Comparison of ENCODE assay signal across 9 mouse cellular contexts in genomic region chr2:32038661-32039081, GRCm38 (mm10). TPM values are rescaled to one million over a fixed set of nuclear protein-coding genes. Genes with fewer than 3 reads are reported as not detected.
DNase-seq lines count a peak whose midpoint lies in the region; ATAC-seq and TF ChIP-seq lines count a peak whose summit lies in the region.
"Had no signal": no experiment of that assay in that cellular context is flagged by ENCODE, and none has a peak within 500 bp of the region (broad histone marks: within the 10 kb centered on the region; RNA-seq: fewer than 3 reads in every experiment).

No protein-coding gene starts in this region.

- H3K27ac ChIP-seq in CH12.LX (ENCODE audit: insufficient read depth, low read depth): peak overlapping the region; percentile 9
- H3K27ac ChIP-seq in kidney, embryonic 15.5 days: no peak overlapping the region
- H3K27ac ChIP-seq: hindbrain, embryonic 15.5 days had no signal

- H3K79me2 ChIP-seq in CH12.LX (replicated peaks; ENCODE audit: control insufficient read depth, extremely low read depth, insufficient read depth, poor library complexity, severe bottlenecking): no peaks in the 10 kb centered on the region

- H3K9me3 ChIP-seq in CH12.LX (replicated peaks; ENCODE audit: low read length): no peaks in the 10 kb centered on the region
- no peaks in the 10 kb centered on the region for H3K9me3 ChIP-seq in kidney, embryonic 15.5 days (replicated peaks)
- H3K9me3 ChIP-seq: hindbrain, embryonic 15.5 days had no signal

- TF ChIP-seq CTCF in CH12.LX (conservative IDR thresholded peaks at IDR 0.05 in 1 of 2, IDR thresholded peaks at IDR 0.05 in 1 of 2; ENCODE audit: low read depth in 2 of 2, low read length in 2 of 2): no peak

- H3K4me3 ChIP-seq in CH12.LX (replicated peaks in 1 of 3; ENCODE audit: low read depth in 2 of 3, low read length in 2 of 3, poor library complexity in 1 of 3): no peak overlapping the region
- H3K4me3 ChIP-seq in kidney, embryonic 15.5 days (replicated peaks): no peak overlapping the region
- H3K4me3 ChIP-seq: hindbrain, embryonic 15.5 days had no signal

- 71% methylated on average over 8 of the region's 8 CpGs for WGBS in kidney, embryonic 15.5 days

- no peak for TF ChIP-seq POLR2A in CH12.LX (IDR thresholded peaks at IDR 0.05; ENCODE audit: low read depth, low read length)

- no peak overlapping the region for H3K4me2 ChIP-seq in CH12.LX (ENCODE audit: insufficient read depth, low read depth, poor library complexity, severe bottlenecking)
- no peak overlapping the region for H3K4me2 ChIP-seq in kidney, embryonic 15.5 days
- H3K4me2 ChIP-seq: hindbrain, embryonic 15.5 days had no signal

- TF ChIP-seq RAD21 in CH12.LX (IDR thresholded peaks at IDR 0.05; ENCODE audit: low read depth, low read length): no peak

- no peak overlapping the region for H3K9ac ChIP-seq in CH12.LX (ENCODE audit: insufficient read depth, low read depth)
- H3K9ac ChIP-seq in kidney, embryonic 15.5 days: no peak overlapping the region
- H3K9ac ChIP-seq: hindbrain, embryonic 15.5 days had no signal

- peaks cover 46 to 89% of the 10 kb centered on the region in 2 experiments for H3K36me3 ChIP-seq in CH12.LX (replicated peaks in 1 of 2; ENCODE audit: control insufficient read depth in 1 of 2, insufficient read depth in 1 of 2, low read length in 1 of 2)
- H3K36me3 ChIP-seq in kidney, embryonic 15.5 days: peaks cover 97% of the 10 kb centered on the region

- DNase-seq in adrenal gland, postnatal 36 days: peak; percentile 20 to 23
- no peak for DNase-seq in adrenal gland, adult 8-10 months
- DNase-seq in CH12.LX (ENCODE audit: extremely low read depth): no peak
- DNase-seq in frontal cortex, postnatal 36 days (ENCODE audit: low spot score in 2 of 2): peak; percentile 57 to 73
- peak; percentile 56 to 66 for DNase-seq in left cerebral cortex, adult 18-20 months (ENCODE audit: low spot score in 2 of 2)
- no peak for DNase-seq in embryo, embryonic 9.5 days (ENCODE audit: extremely low spot score)
- DNase-seq in spleen, adult 18-20 months: no peak

- no peaks in the 10 kb centered on the region for H3K27me3 ChIP-seq in CH12.LX (replicated peaks)
- H3K27me3 ChIP-seq in kidney, embryonic 15.5 days: no peaks in the 10 kb centered on the region
- H3K27me3 ChIP-seq: hindbrain, embryonic 15.5 days had no signal

- peaks cover 19 to 43% of the 10 kb centered on the region in 2 experiments for H3K4me1 ChIP-seq in CH12.LX (ENCODE audit: control insufficient read depth in 1 of 2, insufficient read depth in 2 of 2)
- no peaks in the 10 kb centered on the region for H3K4me1 ChIP-seq in kidney, embryonic 15.5 days
- H3K4me1 ChIP-seq: hindbrain, embryonic 15.5 days had no signal

- in situ Hi-C loops in CH12.LX (cut with MboI; ENCODE audit: low pct_ligation_motif_present, low pct_unique_long_range_greater_than_20kb, low sequenced_read_pairs): no loop called here

- TF ChIP-seq EP300 in CH12.LX (IDR thresholded peaks at IDR 0.05; ENCODE audit: low read length): peak; percentile 28; the same call in 1 of the 2 replicates

- no peak for ATAC-seq in kidney, embryonic 15.5 days (replicated peaks; ENCODE audit: low FRiP score)

- dilution Hi-C loops in CH12.LX (cut with MboI; ENCODE audit: extremely low pct_ligation_motif_present, extremely low pct_unique_long_range_greater_than_20kb, low sequenced_read_pairs): no loop called here

TF ChIP-seq in CH12.LX, 34 proteins besides CTCF, POLR2A, EP300 and RAD21:
- TF ChIP-seq MAX (IDR thresholded peaks at IDR 0.05; ENCODE audit: low read length) (0 out of 2 replicates have a peak, but pooled peaks have one; percentile 30), E2F4 (IDR thresholded peaks at IDR 0.05; ENCODE audit: insufficient replicate concordance, low read depth, low read length) (no peak), BHLHE40 (IDR thresholded peaks at IDR 0.05; ENCODE audit: low read depth, low read length) (peak; percentile 54), MEF2A (IDR thresholded peaks at IDR 0.05; ENCODE audit: borderline replicate concordance, low read depth, low read length) (peak; percentile 51; the same call in 1 of the 2 replicates), SIN3A (IDR thresholded peaks at IDR 0.05; ENCODE audit: low read length) (no peak), TCF12 (IDR thresholded peaks at IDR 0.05; ENCODE audit: low read depth, low read length) (0 out of 2 replicates have a peak, but pooled peaks have one; percentile 18), MAZ (IDR thresholded peaks at IDR 0.05; ENCODE audit: low read depth, low read length) (no peak), JUN (IDR thresholded peaks at IDR 0.05; ENCODE audit: insufficient read depth, low read depth, low read length) (no peak), NELFE (IDR thresholded peaks at IDR 0.05; ENCODE audit: low read depth, low read length) (0 out of 2 replicates have a peak, but pooled peaks have one; percentile 14), ETS1 (conservative IDR thresholded peaks at IDR 0.05; ENCODE audit: low read depth, low read length) (peak; percentile 38; the same call in 1 of the 2 replicates), MAFK (IDR thresholded peaks at IDR 0.05; ENCODE audit: insufficient replicate concordance, low read length) (peak; percentile 20; the same call in 1 of the 2 replicates)

RNA-seq across cellular contexts. Expression of gene Fam78a, which starts 46.0 kb away (rescaled TPM):
- 1 to 10 TPM in 1 of 2 experiments, under 1 TPM in 1; 0.89 to 4.2 TPM for total RNA-seq in adrenal gland, postnatal 36 days (2021)
- total RNA-seq in adrenal gland, adult 8-10 months (2022): 1 to 10 TPM in 3 of 4 experiments, under 1 TPM in 1; 0.59 to 3.9 (median 2.6) TPM
- total RNA-seq in CH12.LX (2012; rRNA removed) (0.21 and 0.47 TPM in 2 replicates), CH12.LX (2014; rRNA removed) (0.07 and 0.21 TPM in 2 replicates)
- 0.07 TPM in 1 of 2 replicates, not detected in the other for polyA plus RNA-seq in CH12.LX (2012; ENCODE audit: insufficient read length, low read depth)
- 1 to 10 TPM; 6.2 to 9.6 TPM for total RNA-seq in left cerebral cortex, adult 18-20 months (2021)
- polyA plus RNA-seq in kidney, embryonic 15.5 days (2015; fragmentation: Nextera tagmentation; extraction: Ambion mirVana): 1.6 and 2.3 TPM in 2 replicates

RNA-seq across cellular contexts. Expression of gene Plpp7, which starts 56.7 kb away (rescaled TPM):
- total RNA-seq in adrenal gland, postnatal 36 days (2021): 1 to 10 TPM; 3.5 to 5.3 TPM
- total RNA-seq in adrenal gland, adult 8-10 months (2022): 1 to 10 TPM; 5.5 to 9.0 (median 6.5) TPM
- 0.13 and 0.25 TPM in 2 replicates for total RNA-seq in CH12.LX (2012; rRNA removed)
- 0.19 TPM in 1 of 2 replicates, not detected in the other for total RNA-seq in CH12.LX (2014; rRNA removed)
- polyA plus RNA-seq in CH12.LX (2012; ENCODE audit: insufficient read length, low read depth): not detected in 2 replicates
- 10 to 100 TPM; 27.1 to 32.4 TPM for total RNA-seq in left cerebral cortex, adult 18-20 months (2021)
- 4.4 and 7.1 TPM in 2 replicates for polyA plus RNA-seq in kidney, embryonic 15.5 days (2015; fragmentation: Nextera tagmentation; extraction: Ambion mirVana)

Comparison
In these comparisons a context has a peak if more than half of its experiments do, and no peak if none do; other contexts are left out.
1. DNase-seq: peak in adrenal gland, postnatal 36 days (2 of 2), frontal cortex, postnatal 36 days (2 of 2) and left cerebral cortex, adult 18-20 months (2 of 2); none in adrenal gland, adult 8-10 months (single experiment), CH12.LX (single experiment), embryo, embryonic 9.5 days (single experiment) and spleen, adult 18-20 months (0 of 2).